Mouse (Mus musculus) bone marrow macrophage, adult 2 months (primary cell): ENCODE measurements around the gene Htra3.

Experiments used
- CTCF ChIP-seq: IDR thresholded peaks from 2 replicates; pipeline ENCODE4 v1.5.1; 2012; ENCODE audit warnings: low read depth, mild to moderate bottlenecking, low read length, moderate library complexity
- POLR2A ChIP-seq: IDR thresholded peaks from 2 replicates; pipeline ENCODE4 v1.6.1; 2012; ENCODE audit warnings: mild to moderate bottlenecking, low read depth, low read length, borderline replicate concordance

DNA sequence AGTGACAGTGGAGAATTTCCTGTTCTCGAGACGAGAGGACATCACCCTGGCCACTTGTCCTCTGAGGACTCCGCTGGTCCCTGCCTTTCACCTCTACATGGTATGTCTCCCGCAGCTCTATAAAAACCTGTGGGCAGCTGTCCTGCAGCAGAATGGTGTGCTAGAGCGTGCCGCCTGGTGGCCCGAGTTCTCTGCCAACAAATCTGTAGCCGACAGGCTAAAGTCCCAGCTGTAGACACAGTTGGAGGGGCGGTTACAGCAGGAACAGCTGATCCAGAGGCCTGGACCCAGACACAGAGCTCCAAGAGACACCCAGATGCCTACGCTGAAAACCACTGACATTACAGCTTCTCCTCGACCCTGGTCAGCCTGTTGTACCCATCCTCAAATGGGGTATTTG lies 67.7 kb downstream of the Htra3 start:
- TF ChIP-seq CTCF, result no peak
- no peak for TF ChIP-seq POLR2A
